Mouse (Mus musculus): ENCODE measurements around the gene Tmem229a. TPM values are rescaled to one million over a fixed set of nuclear protein-coding genes. Genes with fewer than 3 reads are reported as not detected.

Tmem229a gene
- polyA plus RNA-seq, 1 experiment from 2014 or later, result 0.13 TPM

- H3K4me1 ChIP-seq (ENCODE audit: insufficient read depth), result no peaks in the 10 kb centered on the region
- DNase-seq (no peak), ATAC-seq (no peak)
- no peak overlapping the region for H3K27ac ChIP-seq (ENCODE audit: low read depth)
- H3K36me3 ChIP-seq (replicated peaks; ENCODE audit: insufficient read depth, low read length), result no peaks in the 10 kb centered on the region
- no peaks in the 10 kb centered on the region for H3K9me3 ChIP-seq (ENCODE audit: low read length)
- TF ChIP-seq EP300 (IDR thresholded peaks at IDR 0.05; ENCODE audit: low read depth) (no peak), CTCF (IDR thresholded peaks at IDR 0.05; ENCODE audit: low read depth) (no peak)
- no peak overlapping the region for H3K4me2 ChIP-seq (ENCODE audit: low read depth, low read length)
- H3K9ac ChIP-seq (replicated peaks), result no peak overlapping the region
- H3K4me3 ChIP-seq (ENCODE audit: low read depth, low read length), result no peak overlapping the region
- 62% methylated on average over 2 of the region's 2 CpGs for WGBS (ENCODE audit: insufficient replicate concordance)
- no peaks in the 10 kb centered on the region for H3K27me3 ChIP-seq (ENCODE audit: insufficient read depth, low read length)
These were observed 10.0 kb upstream of the Tmem229a start for GRCm38 (mm10) chr6:24966010-24966682.

DNA sequence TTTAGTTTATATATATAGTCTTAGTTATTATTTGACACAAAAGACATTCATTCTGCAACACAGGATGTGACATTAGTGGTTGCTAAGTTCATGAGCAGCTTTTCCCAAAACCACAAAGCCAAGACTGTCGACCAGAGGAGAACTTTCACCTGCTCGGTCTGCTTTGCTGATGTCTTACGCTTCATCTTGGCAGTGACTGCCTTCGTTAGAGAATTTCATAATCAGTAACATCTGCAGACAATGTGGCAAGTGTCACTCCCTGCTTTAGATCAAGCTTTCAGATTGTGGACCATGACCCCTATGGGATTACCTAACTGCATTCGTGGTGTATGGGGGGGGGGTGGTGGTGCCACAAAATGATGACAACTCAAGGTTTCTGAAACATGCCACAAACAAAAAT is 7.7 kb upstream of the Tmem229a start:
- 65% methylated on average over 5 of the region's 5 CpGs for WGBS (ENCODE audit: insufficient replicate concordance)
- no peak overlapping the region for H3K4me2 ChIP-seq (ENCODE audit: low read depth, low read length)
- H3K9me3 ChIP-seq (ENCODE audit: low read length), result no peaks in the 10 kb centered on the region
- ATAC-seq (no peak), DNase-seq (no peak)
- H3K9ac ChIP-seq (replicated peaks), result no peak overlapping the region
- no peak overlapping the region for H3K4me3 ChIP-seq (ENCODE audit: low read depth, low read length)
- no peak overlapping the region for H3K27ac ChIP-seq (ENCODE audit: low read depth)
- TF ChIP-seq CTCF (IDR thresholded peaks at IDR 0.05; ENCODE audit: low read depth) (no peak), EP300 (IDR thresholded peaks at IDR 0.05; ENCODE audit: low read depth) (no peak)
- H3K27me3 ChIP-seq (ENCODE audit: insufficient read depth, low read length), result no peaks in the 10 kb centered on the region
- H3K4me1 ChIP-seq (ENCODE audit: insufficient read depth), result no peaks in the 10 kb centered on the region
- H3K36me3 ChIP-seq (replicated peaks; ENCODE audit: insufficient read depth, low read length), result no peaks in the 10 kb centered on the region

GRCm38 (mm10) chr6:24956586-24956973 is 483 bp upstream of the Tmem229a start:
- Histone ChIP-seq H3K4me2 (ENCODE audit: low read depth, low read length) (peak overlapping the region; percentile 74), H3K9ac (replicated peaks) (no peak overlapping the region), H3K36me3 (replicated peaks; ENCODE audit: insufficient read depth, low read length) (no peaks in the 10 kb centered on the region), H3K27ac (ENCODE audit: low read depth) (no peak overlapping the region), H3K27me3 (ENCODE audit: insufficient read depth, low read length) (peaks cover 31% of the 10 kb centered on the region), H3K9me3 (ENCODE audit: low read length) (no peaks in the 10 kb centered on the region), H3K4me3 (ENCODE audit: low read depth, low read length) (peak overlapping the region; percentile 48; the same call in 1 of the 2 replicates), H3K4me1 (ENCODE audit: insufficient read depth) (peaks cover 12% of the 10 kb centered on the region)
- 6% methylated on average over 2 of the region's 5 CpGs for WGBS (ENCODE audit: insufficient replicate concordance)
- no peak for ATAC-seq
- no peak for DNase-seq
- TF ChIP-seq EP300 (IDR thresholded peaks at IDR 0.05; ENCODE audit: low read depth) (no peak), CTCF (IDR thresholded peaks at IDR 0.05; ENCODE audit: low read depth) (no peak)

DNA sequence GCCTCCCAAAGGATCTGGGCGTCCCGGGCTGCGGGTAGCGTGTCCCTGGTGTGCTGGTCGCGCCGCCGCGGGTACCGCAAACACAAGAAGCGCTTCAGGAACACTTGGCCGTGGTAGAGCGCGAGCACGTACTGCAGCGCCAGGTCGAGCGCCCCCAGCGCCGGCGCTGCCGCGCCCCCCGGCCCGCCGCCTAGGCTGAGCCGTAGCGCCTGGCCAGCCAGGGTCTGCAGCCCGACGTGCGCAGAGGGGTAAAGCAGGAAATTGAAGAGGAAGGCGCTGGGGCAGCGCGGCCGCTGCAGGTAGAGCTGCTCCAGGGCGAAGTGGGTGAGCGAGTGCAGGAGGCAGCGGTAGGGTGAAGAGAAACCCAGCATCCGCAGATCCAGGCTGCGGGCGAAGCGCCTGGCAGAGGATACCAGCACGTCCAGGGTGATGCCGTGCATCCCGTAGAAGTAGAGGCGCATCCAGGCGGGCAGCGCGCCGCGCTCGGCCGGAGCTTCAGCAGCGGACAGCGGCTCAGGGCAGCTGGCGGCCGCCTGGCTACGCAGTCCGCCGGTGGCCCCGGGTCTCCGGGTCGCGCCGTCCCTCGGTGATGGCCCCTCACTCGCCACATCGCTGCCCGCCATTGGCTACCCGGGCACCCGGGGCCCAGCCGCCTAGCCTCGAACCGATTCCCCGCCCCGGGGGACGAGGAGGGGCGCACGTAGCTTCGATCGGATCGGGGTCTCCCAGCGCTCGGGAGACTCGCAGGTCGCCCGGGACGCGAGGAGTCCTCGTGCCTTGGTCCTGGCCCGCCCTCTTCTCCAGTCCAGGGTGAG is 759 bp downstream of the Tmem229a start:
- H3K4me1 ChIP-seq (ENCODE audit: insufficient read depth), result peaks cover 12% of the 10 kb centered on the region
- H3K9ac ChIP-seq (replicated peaks), result peak overlapping the region; percentile 21; the same call in 1 of the 2 replicates
- no peaks in the 10 kb centered on the region for H3K36me3 ChIP-seq (replicated peaks; ENCODE audit: insufficient read depth, low read length)
- peak; percentile 29; the same call in 1 of the 2 replicates for ATAC-seq
- no peak for TF ChIP-seq CTCF (IDR thresholded peaks at IDR 0.05; ENCODE audit: low read depth)
- no peak for TF ChIP-seq EP300 (IDR thresholded peaks at IDR 0.05; ENCODE audit: low read depth)
- peak overlapping the region; percentile 48 for H3K4me3 ChIP-seq (ENCODE audit: low read depth, low read length)
- 4% methylated on average over 68 of the region's 91 CpGs for WGBS (ENCODE audit: insufficient replicate concordance)
- DNase-seq, result peak; percentile 20
- H3K27me3 ChIP-seq (ENCODE audit: insufficient read depth, low read length), result peaks cover 31% of the 10 kb centered on the region
- no peaks in the 10 kb centered on the region for H3K9me3 ChIP-seq (ENCODE audit: low read length)
- H3K27ac ChIP-seq (ENCODE audit: low read depth), result no peak overlapping the region
- peak overlapping the region; percentile 74 for H3K4me2 ChIP-seq (ENCODE audit: low read depth, low read length)

GRCm38 (mm10) chr6:24954126-24954525 is 2.0 kb downstream of the Tmem229a start:
- Histone ChIP-seq H3K9me3 (ENCODE audit: low read length) (no peaks in the 10 kb centered on the region), H3K4me1 (ENCODE audit: insufficient read depth) (peaks cover 12% of the 10 kb centered on the region), H3K27me3 (ENCODE audit: insufficient read depth, low read length) (peaks cover 31% of the 10 kb centered on the region), H3K9ac (replicated peaks) (no peak overlapping the region), H3K4me3 (ENCODE audit: low read depth, low read length) (no peak overlapping the region), H3K4me2 (ENCODE audit: low read depth, low read length) (no peak overlapping the region), H3K27ac (ENCODE audit: low read depth) (no peak overlapping the region), H3K36me3 (replicated peaks; ENCODE audit: insufficient read depth, low read length) (no peaks in the 10 kb centered on the region)
- DNase-seq (no peak), ATAC-seq (no peak)
- 60% methylated on average over 5 of the region's 5 CpGs for WGBS (ENCODE audit: insufficient replicate concordance)
- TF ChIP-seq EP300 (IDR thresholded peaks at IDR 0.05; ENCODE audit: low read depth) (no peak), CTCF (IDR thresholded peaks at IDR 0.05; ENCODE audit: low read depth) (no peak)

GRCm38 (mm10) chr6:24952341-24952740 is 3.8 kb downstream of the Tmem229a start:
- 64% methylated on average over 5 of the region's 5 CpGs for WGBS (ENCODE audit: insufficient replicate concordance)
- DNase-seq, result no peak
- peaks cover 31% of the 10 kb centered on the region for H3K27me3 ChIP-seq (ENCODE audit: insufficient read depth, low read length)
- no peaks in the 10 kb centered on the region for H3K9me3 ChIP-seq (ENCODE audit: low read length)
- H3K4me1 ChIP-seq (ENCODE audit: insufficient read depth), result peaks cover 12% of the 10 kb centered on the region
- no peaks in the 10 kb centered on the region for H3K36me3 ChIP-seq (replicated peaks; ENCODE audit: insufficient read depth, low read length)
- no peak overlapping the region for H3K27ac ChIP-seq (ENCODE audit: low read depth)
- H3K4me3 ChIP-seq (ENCODE audit: low read depth, low read length), result no peak overlapping the region
- TF ChIP-seq CTCF (IDR thresholded peaks at IDR 0.05; ENCODE audit: low read depth) (no peak), EP300 (IDR thresholded peaks at IDR 0.05; ENCODE audit: low read depth) (no peak)
- no peak overlapping the region for H3K4me2 ChIP-seq (ENCODE audit: low read depth, low read length)
- H3K9ac ChIP-seq (replicated peaks), result no peak overlapping the region
- peak; percentile 43; the same call in 1 of the 2 replicates for ATAC-seq

All from liver, postnatal 0 days (tissue).